Mouse (Mus musculus): Measurements from ENCODE around the gene Sec1. TPM values are rescaled to one million over a fixed set of nuclear protein-coding genes. Genes with fewer than 3 reads are reported as not detected.

The Sec1 gene
- polyA plus RNA-seq, 1 experiment from 2014 or later: 0.13 TPM

DNA sequence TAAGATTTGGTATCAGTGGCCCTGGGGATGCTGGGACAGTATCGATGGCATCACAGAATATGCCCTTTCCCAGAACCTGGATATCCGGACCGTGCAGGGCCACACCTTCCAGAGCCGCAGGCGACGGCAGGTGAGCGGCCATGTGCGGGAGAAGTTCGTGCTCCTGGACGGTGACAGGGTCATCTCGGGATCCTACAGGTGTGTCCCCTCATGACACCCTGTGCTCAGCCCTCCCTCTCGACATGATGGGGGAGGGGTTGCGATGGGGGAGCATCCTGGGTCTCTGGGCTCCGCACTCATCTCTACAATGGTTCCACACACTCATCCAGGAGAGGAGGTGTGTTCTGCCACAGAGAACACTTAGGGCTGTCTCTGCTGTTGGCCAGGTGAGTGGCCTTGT lies 29.6 kb upstream of the Sec1 start:
- ATAC-seq (replicated peaks; ENCODE audit: low FRiP score, low read depth): no peak
- H3K27me3 ChIP-seq (ENCODE audit: insufficient read depth, low read length): no peaks in the 10 kb centered on the region

DNA sequence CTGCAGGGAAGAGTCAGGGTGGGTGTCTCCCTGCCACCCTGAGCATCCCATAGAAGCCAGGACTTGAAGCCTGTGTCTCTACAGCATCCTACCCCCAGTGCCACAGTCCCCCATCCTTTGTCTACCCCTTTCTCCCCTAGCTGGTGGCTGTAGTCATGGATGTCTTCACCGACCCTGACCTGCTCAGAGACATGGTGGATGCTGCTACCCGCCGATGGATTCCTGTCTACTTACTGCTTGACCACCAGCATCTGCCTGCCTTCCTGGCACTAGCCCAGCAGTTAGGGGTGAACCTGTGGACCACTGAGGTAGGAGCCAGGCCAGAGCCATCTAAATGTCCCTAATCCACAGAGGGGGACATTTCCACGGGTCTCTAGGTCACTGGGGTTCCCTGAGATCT lies 29.1 kb upstream of the Sec1 start:
- WGBS: 78% methylated on average over 4 of the region's 4 CpGs
- Histone ChIP-seq H3K27ac (no peak overlapping the region), H3K4me1 (replicated peaks; ENCODE audit: insufficient read depth, low read length) (peaks cover 8% of the 10 kb centered on the region), H3K27me3 (ENCODE audit: insufficient read depth, low read length) (no peaks in the 10 kb centered on the region), H3K9ac (ENCODE audit: low read depth, low read length) (no peak overlapping the region), H3K4me3 (replicated peaks; ENCODE audit: low read depth, low read length) (no peak overlapping the region), H3K4me2 (ENCODE audit: low read length) (no peak overlapping the region), H3K9me3 (replicated peaks; ENCODE audit: low read length) (no peaks in the 10 kb centered on the region), H3K36me3 (ENCODE audit: insufficient read depth, low read length) (peaks cover 42% of the 10 kb centered on the region; the same call in 1 of the 2 replicates)
- no peak for TF ChIP-seq CTCF (IDR thresholded peaks at IDR 0.05; ENCODE audit: low read depth)
- DNase-seq (ENCODE audit: low spot score): no peak
- ATAC-seq (replicated peaks; ENCODE audit: low FRiP score, low read depth): no peak

More for the DNA sequence above, 29.6 kb upstream of the Sec1 start:
- no peak overlapping the region for H3K4me3 ChIP-seq (replicated peaks; ENCODE audit: low read depth, low read length)
- TF ChIP-seq CTCF (IDR thresholded peaks at IDR 0.05; ENCODE audit: low read depth): no peak
- DNase-seq (ENCODE audit: low spot score): no peak
- peaks cover 42% of the 10 kb centered on the region; the same call in 1 of the 2 replicates for H3K36me3 ChIP-seq (ENCODE audit: insufficient read depth, low read length)
- 87% methylated on average over 14 of the region's 14 CpGs for WGBS
- no peak overlapping the region for H3K27ac ChIP-seq
- no peaks in the 10 kb centered on the region for H3K9me3 ChIP-seq (replicated peaks; ENCODE audit: low read length)
- no peak overlapping the region for H3K4me2 ChIP-seq (ENCODE audit: low read length)
- no peak overlapping the region for H3K9ac ChIP-seq (ENCODE audit: low read depth, low read length)
- H3K4me1 ChIP-seq (replicated peaks; ENCODE audit: insufficient read depth, low read length): peaks cover 8% of the 10 kb centered on the region

DNA sequence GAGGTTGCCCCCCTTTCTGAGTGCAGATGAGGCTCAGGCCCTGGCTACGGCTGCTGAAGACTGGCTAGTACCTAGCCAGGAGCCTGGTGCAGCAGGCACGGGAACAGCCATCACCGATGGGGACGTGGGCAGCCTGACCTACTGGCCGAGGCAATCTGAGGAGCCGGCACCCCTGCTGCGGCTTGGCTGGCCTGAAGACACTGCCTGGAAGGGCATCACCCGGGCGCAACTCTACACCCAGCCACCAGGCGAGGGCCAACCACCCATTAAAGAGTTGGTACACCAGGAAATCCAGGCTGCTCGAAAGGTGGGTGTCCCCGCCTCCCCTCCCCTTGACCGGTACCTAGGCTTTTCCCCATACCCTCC lies 28.1 kb upstream of the Sec1 start:
- Histone ChIP-seq H3K27me3 (ENCODE audit: insufficient read depth, low read length) (no peaks in the 10 kb centered on the region), H3K9me3 (replicated peaks; ENCODE audit: low read length) (no peaks in the 10 kb centered on the region), H3K4me3 (replicated peaks; ENCODE audit: low read depth, low read length) (no peak overlapping the region), H3K27ac (no peak overlapping the region), H3K36me3 (ENCODE audit: insufficient read depth, low read length) (peaks cover 42% of the 10 kb centered on the region; the same call in 1 of the 2 replicates), H3K9ac (ENCODE audit: low read depth, low read length) (0 out of 2 replicates have a peak overlapping the region, but pooled peaks have one; percentile 27), H3K4me1 (replicated peaks; ENCODE audit: insufficient read depth, low read length) (peaks cover 8% of the 10 kb centered on the region), H3K4me2 (ENCODE audit: low read length) (no peak overlapping the region)
- 50% methylated on average over 13 of the region's 13 CpGs for WGBS
- ATAC-seq (replicated peaks; ENCODE audit: low FRiP score, low read depth): no peak
- TF ChIP-seq CTCF (IDR thresholded peaks at IDR 0.05; ENCODE audit: low read depth): no peak
- DNase-seq (ENCODE audit: low spot score): no peak

DNA sequence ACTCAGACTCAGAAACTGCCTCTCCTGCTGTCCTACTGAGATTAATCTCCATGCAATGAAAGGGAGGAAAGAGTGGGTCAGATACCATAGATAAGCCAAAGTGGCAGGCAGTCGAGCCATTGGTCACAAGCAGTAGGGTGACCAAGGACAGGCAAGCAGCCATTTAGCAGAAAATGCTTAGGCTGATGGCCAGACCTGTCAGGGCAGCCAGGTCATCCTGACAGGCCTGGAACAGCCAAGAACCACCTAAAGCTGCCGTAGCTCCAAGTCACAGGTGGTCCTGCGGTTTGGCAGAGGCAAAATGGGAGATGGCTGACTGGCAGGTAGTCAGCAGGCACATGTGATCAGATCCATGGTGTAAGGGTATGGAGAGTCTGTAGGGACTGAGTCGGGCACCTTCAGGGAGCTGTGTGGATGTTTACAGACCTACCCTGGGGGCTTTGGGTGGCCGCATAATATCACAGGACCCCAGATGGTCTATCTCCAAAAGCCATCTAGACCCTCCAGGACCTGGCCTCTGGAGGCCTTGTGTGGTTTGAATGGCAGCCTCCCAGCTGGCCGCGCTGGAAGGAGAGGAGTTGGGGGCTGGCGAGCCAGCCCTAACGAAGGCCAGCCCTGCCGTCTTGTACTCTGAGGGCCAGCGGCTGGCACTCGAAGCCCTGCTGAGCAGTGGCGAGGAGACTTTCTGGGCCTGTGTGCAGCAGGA lies 27.6 kb upstream of the Sec1 start:
- H3K4me2 ChIP-seq (ENCODE audit: low read length): no peak overlapping the region
- no peak for DNase-seq (ENCODE audit: low spot score)
- no peaks in the 10 kb centered on the region for H3K9me3 ChIP-seq (replicated peaks; ENCODE audit: low read length)

DNA sequence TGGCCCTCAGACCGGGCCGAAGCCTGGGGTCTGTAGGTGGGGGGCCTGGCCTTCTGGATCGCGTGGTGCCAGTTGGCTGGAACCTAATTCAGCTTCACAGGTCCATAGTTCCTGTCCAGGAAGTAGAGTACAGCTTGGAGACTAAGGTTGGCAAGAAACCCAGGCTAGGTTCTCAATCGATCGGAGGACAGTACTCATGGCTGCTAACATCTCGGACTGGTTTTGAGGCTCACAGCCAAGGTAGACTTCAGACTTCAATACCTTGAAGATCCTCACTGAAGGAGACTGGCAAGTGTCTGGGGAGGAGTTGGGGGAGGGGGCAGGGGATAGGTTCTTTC lies 27.0 kb upstream of the Sec1 start:
- 72% methylated on average over 7 of the region's 7 CpGs for WGBS
- no peak overlapping the region for H3K27ac ChIP-seq
- H3K9ac ChIP-seq (ENCODE audit: low read depth, low read length): no peak overlapping the region
- H3K4me1 ChIP-seq (replicated peaks; ENCODE audit: insufficient read depth, low read length): peaks cover 14% of the 10 kb centered on the region
- ATAC-seq (replicated peaks; ENCODE audit: low FRiP score, low read depth) (no peak), DNase-seq (ENCODE audit: low spot score) (no peak)
- no peaks in the 10 kb centered on the region for H3K9me3 ChIP-seq (replicated peaks; ENCODE audit: low read length)
- H3K27me3 ChIP-seq (ENCODE audit: insufficient read depth, low read length): no peaks in the 10 kb centered on the region
- TF ChIP-seq CTCF (IDR thresholded peaks at IDR 0.05; ENCODE audit: low read depth): no peak
- peaks cover 40% of the 10 kb centered on the region; the same call in 1 of the 2 replicates for H3K36me3 ChIP-seq (ENCODE audit: insufficient read depth, low read length)
- no peak overlapping the region for H3K4me2 ChIP-seq (ENCODE audit: low read length)
- no peak overlapping the region for H3K4me3 ChIP-seq (replicated peaks; ENCODE audit: low read depth, low read length)

More for the DNA sequence above, 27.6 kb upstream of the Sec1 start:
- 60% methylated on average over 13 of the region's 13 CpGs for WGBS
- Histone ChIP-seq H3K36me3 (ENCODE audit: insufficient read depth, low read length) (peaks cover 42% of the 10 kb centered on the region; the same call in 1 of the 2 replicates), H3K27me3 (ENCODE audit: insufficient read depth, low read length) (no peaks in the 10 kb centered on the region), H3K4me3 (replicated peaks; ENCODE audit: low read depth, low read length) (no peak overlapping the region), H3K27ac (no peak overlapping the region), H3K4me1 (replicated peaks; ENCODE audit: insufficient read depth, low read length) (peaks cover 8% of the 10 kb centered on the region), H3K9ac (ENCODE audit: low read depth, low read length) (0 out of 2 replicates have a peak overlapping the region, but pooled peaks have one; percentile 27)
- no peak for TF ChIP-seq CTCF (IDR thresholded peaks at IDR 0.05; ENCODE audit: low read depth)
- no peak for ATAC-seq (replicated peaks; ENCODE audit: low FRiP score, low read depth)

DNA sequence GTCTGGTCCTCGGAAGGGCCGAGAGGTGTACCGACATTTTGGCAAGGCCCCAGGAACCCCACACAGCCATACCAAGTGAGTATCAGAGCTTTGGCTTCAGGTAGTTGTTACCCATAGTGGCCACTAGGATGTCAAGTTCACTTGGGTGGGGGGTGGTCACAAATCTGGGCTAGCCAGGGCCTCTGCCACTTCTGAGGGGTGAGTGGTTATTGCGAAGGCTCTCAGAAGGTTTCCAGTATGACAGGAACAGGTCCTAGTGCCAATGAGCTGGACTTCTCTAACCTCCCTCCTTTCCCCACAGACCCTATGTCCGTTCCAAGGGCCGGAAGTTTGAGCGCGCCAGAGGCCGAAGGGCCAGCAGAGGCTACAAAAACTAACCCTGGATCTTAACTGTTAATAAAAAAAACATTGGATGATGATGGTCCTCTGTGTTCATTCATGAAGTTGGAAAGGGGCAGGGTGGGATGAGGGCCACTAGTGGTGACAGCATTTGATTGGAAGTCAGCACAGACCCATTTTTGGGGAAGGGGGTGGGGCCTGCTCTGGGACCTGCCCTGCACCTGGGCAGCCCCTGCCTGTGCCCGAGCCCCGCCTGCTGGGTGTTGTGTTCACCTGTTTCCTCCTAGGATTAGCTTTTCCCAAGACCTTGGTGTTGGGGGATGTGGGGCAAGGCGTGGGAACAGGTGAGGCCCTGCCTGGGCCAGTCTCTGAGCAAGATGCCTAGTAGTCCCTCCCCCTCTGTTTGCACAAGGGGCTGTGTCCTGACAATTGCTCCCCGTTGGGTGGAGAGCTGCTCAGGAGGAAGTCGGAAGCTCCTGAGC lies 26.4 kb upstream of the Sec1 start, which contains the start of gene Fam83e:
Gene Fam83e, plus strand, starts transcription at position 800 of the 821 bp plus-strand sequence.
- DNase-seq (ENCODE audit: low spot score) (no peak), ATAC-seq (replicated peaks; ENCODE audit: low FRiP score, low read depth) (0 out of 2 replicates have a peak, but pooled peaks have one; percentile 5)
- WGBS: 75% methylated on average over 14 of the region's 14 CpGs
- Histone ChIP-seq H3K4me3 (replicated peaks; ENCODE audit: low read depth, low read length) (no peak within 1 kb of the TSS), H3K9me3 (replicated peaks; ENCODE audit: low read length) (no peaks in the 10 kb centered on the region), H3K36me3 (ENCODE audit: insufficient read depth, low read length) (peaks cover 35% of the 10 kb centered on the region; the same call in 1 of the 2 replicates), H3K27me3 (ENCODE audit: insufficient read depth, low read length) (no peaks in the 10 kb centered on the region), H3K4me2 (ENCODE audit: low read length) (0 out of 2 replicates have a peak within 1 kb of the TSS, but pooled peaks have one; percentile 86), H3K27ac (no peak within 1 kb of the TSS), H3K4me1 (replicated peaks; ENCODE audit: insufficient read depth, low read length) (peaks cover 19% of the 10 kb centered on the region), H3K9ac (ENCODE audit: low read depth, low read length) (0 out of 2 replicates have a peak within 1 kb of the TSS, but pooled peaks have one; percentile 27)
- peak; percentile 38; the same call in 1 of the 2 replicates for TF ChIP-seq CTCF (IDR thresholded peaks at IDR 0.05; ENCODE audit: low read depth)
